Mouse (Mus musculus): Measurements from ENCODE around the gene Slc22a3. TPM values are rescaled to one million over a fixed set of nuclear protein-coding genes. Genes with fewer than 3 reads are reported as not detected.
A peak's percentile ranks its signal among the peaks of the same experiment; 100 is the strongest.

Gene Slc22a3
- polyA plus RNA-seq, 1 experiment from 2014 or later, result 0.07 TPM

DNA sequence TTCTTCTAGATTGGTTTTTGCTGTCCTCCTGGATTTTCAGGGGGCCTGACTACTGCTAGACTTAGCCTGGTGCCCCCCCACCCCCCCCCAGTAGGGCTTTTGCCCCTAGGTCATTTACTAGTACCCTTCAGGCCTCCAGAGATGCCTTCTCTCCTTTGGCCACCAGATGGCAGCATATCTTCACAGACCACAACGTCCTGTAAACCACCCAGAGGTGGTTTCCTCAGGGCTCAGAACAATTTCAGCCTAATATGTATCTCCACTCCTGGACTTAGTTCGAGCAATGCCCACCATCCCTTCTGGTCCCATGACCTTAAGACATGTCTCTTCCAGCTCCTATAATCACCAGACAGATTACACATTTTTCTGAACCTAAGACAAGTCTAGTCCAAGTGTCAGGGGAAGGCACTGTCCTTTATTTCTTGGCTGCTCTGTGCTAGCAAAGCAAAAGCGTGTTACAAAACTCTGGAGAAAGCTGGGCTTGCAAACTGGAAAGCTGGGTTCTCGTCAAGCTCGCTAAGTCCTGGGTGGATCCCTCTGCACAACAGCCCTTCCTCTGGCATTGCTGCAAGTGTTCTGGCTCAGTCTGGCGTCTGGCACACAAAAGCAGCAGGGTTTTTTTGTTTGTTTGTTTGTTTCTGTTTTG lies 91.1 kb downstream of the Slc22a3 start:
- no peaks in the 10 kb centered on the region for H3K36me3 ChIP-seq
- 51% methylated on average over 6 of the region's 6 CpGs for WGBS
- H3K27me3 ChIP-seq (ENCODE audit: insufficient read depth, poor library complexity, severe bottlenecking), result no peaks in the 10 kb centered on the region
- no peak overlapping the region for H3K4me3 ChIP-seq
- H3K9me3 ChIP-seq, result no peaks in the 10 kb centered on the region
- no peak overlapping the region for H3K27ac ChIP-seq
- H3K4me1 ChIP-seq (replicated peaks), result peaks cover 12% of the 10 kb centered on the region
- DNase-seq (ENCODE audit: low spot score), result peak; percentile 81

DNA sequence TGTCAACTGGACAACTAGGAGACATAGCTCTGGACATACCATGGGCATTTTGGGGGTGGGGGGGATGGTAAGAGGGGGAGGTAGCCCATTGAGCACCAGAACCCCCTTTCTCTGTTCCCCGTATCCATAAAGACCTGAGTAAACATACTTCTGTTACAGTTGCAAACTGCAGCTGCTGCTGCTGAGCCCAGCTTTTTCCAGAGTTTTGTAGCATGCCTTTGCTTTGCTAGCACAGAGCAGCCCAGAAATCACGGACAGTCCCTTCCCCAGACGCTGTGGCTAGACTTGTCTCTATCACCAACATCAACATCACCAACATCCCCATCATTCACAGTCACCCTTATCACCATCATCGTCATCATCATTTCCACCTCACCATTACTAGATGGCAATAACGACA lies 91.8 kb downstream of the Slc22a3 start:
- H3K36me3 ChIP-seq, result no peaks in the 10 kb centered on the region
- H3K27ac ChIP-seq, result no peak overlapping the region; the same call in 1 of the 2 replicates
- no peaks in the 10 kb centered on the region for H3K9me3 ChIP-seq
- H3K27me3 ChIP-seq (ENCODE audit: insufficient read depth, poor library complexity, severe bottlenecking), result no peaks in the 10 kb centered on the region
- no peak overlapping the region for H3K4me3 ChIP-seq
- 66% methylated on average over 5 of the region's 5 CpGs for WGBS
- peaks cover 15% of the 10 kb centered on the region for H3K4me1 ChIP-seq (replicated peaks)
- DNase-seq (ENCODE audit: low spot score), result no peak

GRCm38 (mm10) chr17:12415031-12415735 lies 92.3 kb downstream of the Slc22a3 start:
- Histone ChIP-seq H3K27me3 (ENCODE audit: insufficient read depth, poor library complexity, severe bottlenecking) (no peaks in the 10 kb centered on the region), H3K27ac (peak overlapping the region; percentile 45; the same call in 1 of the 2 replicates), H3K36me3 (no peaks in the 10 kb centered on the region), H3K4me1 (replicated peaks) (peaks cover 18% of the 10 kb centered on the region), H3K4me3 (no peak overlapping the region), H3K9me3 (no peaks in the 10 kb centered on the region)
- WGBS, result 44% methylated on average over 15 of the region's 15 CpGs
- DNase-seq (ENCODE audit: low spot score), result peak; percentile 27

- 66% methylated on average over 3 of the region's 3 CpGs for WGBS
- H3K27me3 ChIP-seq (ENCODE audit: insufficient read depth, poor library complexity, severe bottlenecking), result no peaks in the 10 kb centered on the region
- H3K9me3 ChIP-seq, result no peaks in the 10 kb centered on the region
- H3K27ac ChIP-seq, result no peak overlapping the region
- H3K4me1 ChIP-seq (replicated peaks), result peaks cover 18% of the 10 kb centered on the region
- no peak for DNase-seq (ENCODE audit: low spot score)
- no peak overlapping the region for H3K4me3 ChIP-seq
- no peaks in the 10 kb centered on the region for H3K36me3 ChIP-seq
Measured at GRCm38 (mm10) chr17:12412891-12413237, 94.6 kb downstream of the Slc22a3 start.

DNA sequence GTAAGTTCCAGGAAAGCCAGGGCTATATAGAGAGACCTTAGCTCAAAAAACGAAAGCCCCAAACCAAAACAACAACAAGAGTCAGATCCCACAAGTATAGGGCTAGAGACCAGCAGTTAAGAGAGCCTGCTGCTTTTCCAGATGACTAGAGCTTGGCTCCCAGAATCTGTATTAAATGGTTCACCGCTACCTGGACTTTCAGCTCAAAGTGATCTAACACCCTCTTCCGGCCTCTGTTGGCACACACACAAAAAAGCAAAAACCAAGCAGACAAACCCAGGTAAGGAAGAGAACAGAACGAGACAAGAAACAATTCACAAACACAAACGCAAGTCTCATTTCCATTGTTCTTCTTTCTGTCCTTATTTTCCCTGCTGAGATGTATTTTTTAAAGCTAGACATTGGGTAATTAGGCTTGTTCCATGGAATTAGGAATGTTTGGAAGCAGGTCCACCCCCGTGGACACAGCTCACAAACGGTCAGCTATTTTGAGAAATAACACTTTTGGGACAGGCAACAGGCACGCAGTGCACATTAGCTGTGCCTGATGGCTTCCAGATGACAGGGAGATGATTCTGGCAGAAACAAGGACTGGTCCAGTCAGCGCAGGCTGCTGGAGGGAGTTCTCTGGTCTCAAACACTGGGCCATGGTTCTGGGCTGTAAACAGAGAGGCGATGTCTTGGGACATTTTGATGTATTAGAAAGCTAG lies 95.2 kb downstream of the Slc22a3 start:
- peaks cover 18% of the 10 kb centered on the region for H3K4me1 ChIP-seq (replicated peaks)
- 71% methylated on average over 10 of the region's 10 CpGs for WGBS
- H3K9me3 ChIP-seq, result no peaks in the 10 kb centered on the region
- H3K4me3 ChIP-seq, result no peak overlapping the region
- H3K36me3 ChIP-seq, result no peaks in the 10 kb centered on the region
- H3K27me3 ChIP-seq (ENCODE audit: insufficient read depth, poor library complexity, severe bottlenecking), result no peaks in the 10 kb centered on the region
- H3K27ac ChIP-seq, result no peak overlapping the region
- no peak for DNase-seq (ENCODE audit: low spot score)

GRCm38 (mm10) chr17:12409346-12409944 lies 98.1 kb downstream of the Slc22a3 start:
- no peak overlapping the region for H3K27ac ChIP-seq
- no peak overlapping the region for H3K4me3 ChIP-seq
- no peak for DNase-seq (ENCODE audit: low spot score)
- peaks cover 5% of the 10 kb centered on the region; the same call in 1 of the 2 replicates for H3K4me1 ChIP-seq (replicated peaks)
- no peaks in the 10 kb centered on the region for H3K27me3 ChIP-seq (ENCODE audit: insufficient read depth, poor library complexity, severe bottlenecking)
- 89% methylated on average over 11 of the region's 11 CpGs for whole genome bisulfite sequencing
- H3K36me3 ChIP-seq, result no peaks in the 10 kb centered on the region
- H3K9me3 ChIP-seq, result no peaks in the 10 kb centered on the region

DNA sequence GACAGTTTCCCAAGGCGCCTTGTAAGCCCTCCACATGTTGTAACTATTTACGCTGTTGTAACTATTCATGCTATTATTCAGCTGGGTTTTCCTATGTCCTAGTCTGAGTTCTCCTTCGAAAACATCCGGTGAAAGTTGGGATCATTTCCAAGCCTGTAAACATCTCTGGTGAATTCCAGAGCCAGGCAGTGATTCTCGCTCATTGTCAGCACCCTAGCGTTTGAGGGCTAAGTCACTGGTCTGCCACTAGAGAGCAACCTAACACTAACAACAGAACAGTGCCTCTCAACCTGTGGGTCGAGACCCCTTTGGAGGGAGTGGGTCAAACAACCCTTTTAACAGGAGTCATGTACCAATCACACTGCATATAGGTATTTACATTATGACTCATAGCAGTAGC lies 104.1 kb downstream of the Slc22a3 start:
- Histone ChIP-seq H3K4me1 (replicated peaks) (no peaks in the 10 kb centered on the region), H3K4me3 (no peak overlapping the region), H3K27me3 (ENCODE audit: insufficient read depth, poor library complexity, severe bottlenecking) (no peaks in the 10 kb centered on the region), H3K9me3 (no peaks in the 10 kb centered on the region), H3K27ac (no peak overlapping the region), H3K36me3 (no peaks in the 10 kb centered on the region)
- 76% methylated on average over 7 of the region's 7 CpGs for WGBS
- DNase-seq (ENCODE audit: low spot score), result no peak

- 93% methylated on average over 9 of the region's 9 CpGs for WGBS
- Histone ChIP-seq H3K4me3 (no peak overlapping the region), H3K27ac (no peak overlapping the region), H3K9me3 (no peaks in the 10 kb centered on the region), H3K4me1 (replicated peaks) (no peaks in the 10 kb centered on the region), H3K27me3 (ENCODE audit: insufficient read depth, poor library complexity, severe bottlenecking) (no peaks in the 10 kb centered on the region), H3K36me3 (no peaks in the 10 kb centered on the region)
- no peak for DNase-seq (ENCODE audit: low spot score)
Measured at GRCm38 (mm10) chr17:12396163-12396677, 111.3 kb downstream of the Slc22a3 start.

GRCm38 (mm10) chr17:12388239-12388638 lies 119.3 kb downstream of the Slc22a3 start:
- no peaks in the 10 kb centered on the region for H3K4me1 ChIP-seq (replicated peaks)
- no peak overlapping the region for H3K27ac ChIP-seq
- H3K4me3 ChIP-seq, result no peak overlapping the region
- no peak for DNase-seq (ENCODE audit: low spot score)
- no peaks in the 10 kb centered on the region for H3K27me3 ChIP-seq (ENCODE audit: insufficient read depth, poor library complexity, severe bottlenecking)
- H3K36me3 ChIP-seq, result no peaks in the 10 kb centered on the region
- 98% methylated on average over 7 of the region's 7 CpGs for WGBS
- H3K9me3 ChIP-seq, result no peaks in the 10 kb centered on the region

DNA sequence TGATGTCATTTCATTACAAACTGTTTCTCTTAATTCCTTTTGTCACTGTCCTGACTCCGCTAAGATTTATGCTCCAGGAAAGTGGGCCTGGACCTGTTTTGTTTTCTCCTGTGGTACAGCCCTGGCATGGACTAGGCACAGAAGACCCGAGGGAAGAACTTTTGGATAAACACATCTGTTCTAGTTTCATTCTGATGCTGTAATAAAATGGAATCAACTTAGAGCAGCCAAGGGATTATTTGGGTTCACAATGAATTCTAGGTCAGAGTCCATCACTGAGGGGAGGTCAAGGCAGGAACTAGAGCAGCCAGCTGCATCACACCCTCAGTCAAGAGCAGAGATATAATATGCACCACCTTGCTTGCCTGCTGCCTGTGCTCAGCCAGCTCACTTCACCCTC lies 119.7 kb downstream of the Slc22a3 start:
- Histone ChIP-seq H3K4me1 (replicated peaks) (no peaks in the 10 kb centered on the region), H3K27me3 (ENCODE audit: insufficient read depth, poor library complexity, severe bottlenecking) (no peaks in the 10 kb centered on the region), H3K9me3 (no peaks in the 10 kb centered on the region), H3K36me3 (no peaks in the 10 kb centered on the region), H3K27ac (no peak overlapping the region), H3K4me3 (no peak overlapping the region)
- 90% methylated on average over 2 of the region's 2 CpGs for WGBS
- no peak for DNase-seq (ENCODE audit: low spot score)

DNA sequence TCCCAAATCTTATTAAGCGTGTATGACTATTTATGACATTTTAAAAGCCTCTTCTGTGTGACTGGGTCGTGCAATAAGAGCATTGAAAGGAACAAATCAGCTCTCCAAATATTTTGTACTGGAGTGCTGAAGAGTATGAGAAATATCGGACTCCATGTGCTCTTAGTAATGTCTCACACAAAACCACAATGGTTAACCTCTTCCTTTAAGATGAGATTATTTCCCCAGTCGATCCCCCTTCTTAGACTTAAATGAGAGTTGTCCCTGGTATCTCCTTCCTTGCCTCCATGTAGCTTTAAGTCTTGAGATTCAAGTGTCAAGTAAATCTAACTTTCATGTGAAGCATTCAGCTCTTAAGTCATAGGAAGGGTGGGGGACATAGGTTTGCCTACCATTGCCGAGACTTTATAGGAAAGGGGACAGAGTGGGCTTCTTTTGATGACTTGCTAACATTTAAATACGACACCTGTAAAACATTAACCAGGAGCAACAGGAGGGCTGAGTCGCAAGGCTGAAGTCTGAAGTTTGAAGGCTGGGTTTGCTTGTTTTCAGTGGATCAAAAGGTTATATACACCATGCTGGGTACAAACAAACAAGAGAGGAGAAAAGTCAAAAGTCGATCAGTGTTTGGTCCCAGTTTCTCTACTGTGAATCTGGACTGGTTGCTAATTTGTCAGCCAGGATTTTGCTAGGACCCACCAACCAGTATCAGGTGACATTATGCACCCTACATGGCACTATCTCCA lies 122.3 kb downstream of the Slc22a3 start:
- peaks cover 9% of the 10 kb centered on the region for H3K4me1 ChIP-seq (replicated peaks)
- no peaks in the 10 kb centered on the region for H3K27me3 ChIP-seq (ENCODE audit: insufficient read depth, poor library complexity, severe bottlenecking)
- no peaks in the 10 kb centered on the region for H3K9me3 ChIP-seq
- no peak for DNase-seq (ENCODE audit: low spot score)
- no peak overlapping the region for H3K27ac ChIP-seq
- H3K4me3 ChIP-seq, result no peak overlapping the region
- WGBS, result 73% methylated on average over 8 of the region's 8 CpGs
- no peaks in the 10 kb centered on the region for H3K36me3 ChIP-seq

- Histone ChIP-seq H3K9me3 (no peaks in the 10 kb centered on the region), H3K27me3 (ENCODE audit: insufficient read depth, poor library complexity, severe bottlenecking) (no peaks in the 10 kb centered on the region), H3K4me1 (replicated peaks) (peaks cover 9% of the 10 kb centered on the region), H3K27ac (peak overlapping the region; percentile 42; the same call in 1 of the 2 replicates), H3K36me3 (no peaks in the 10 kb centered on the region), H3K4me3 (no peak overlapping the region)
- DNase-seq (ENCODE audit: low spot score), result peak; percentile 42
- 31% methylated on average over 2 of the region's 2 CpGs for WGBS
Measured at GRCm38 (mm10) chr17:12382531-12382930, 125.0 kb downstream of the Slc22a3 start.

All from hindbrain, embryonic 10.5 days (tissue).